ENCODE assay signal across 14 mouse cellular contexts in genomic region chr16:22405492-22405891, GRCm38 (mm10). TPM values are rescaled to one million over a fixed set of nuclear protein-coding genes. Genes with fewer than 3 reads are reported as not detected.
DNase-seq lines count a peak whose midpoint lies in the region; ATAC-seq and TF ChIP-seq lines count a peak whose summit lies in the region.
"Had no signal": no experiment of that assay in that cellular context is flagged by ENCODE, and none has a peak within 500 bp of the region (broad histone marks: within the 10 kb centered on the region; RNA-seq: fewer than 3 reads in every experiment).

No protein-coding gene starts in this region.

- H3K9ac ChIP-seq in ES-E14 (ENCODE audit: insufficient read depth, low read depth, low read length, poor library complexity, severe bottlenecking) = peak overlapping the region; percentile 67
- H3K9ac ChIP-seq in intestine, embryonic 16.5 days (ENCODE audit: low read depth, low read length) = no peak overlapping the region
- no peak overlapping the region for H3K9ac ChIP-seq in hindbrain, embryonic 16.5 days (ENCODE audit: low read depth, low read length)
- H3K9ac ChIP-seq: hindbrain, embryonic 15.5 days; liver, embryonic 13.5 days; midbrain, embryonic 13.5 days had no signal

- peak overlapping the region; percentile 29; the same call in 1 of the 2 replicates for H3K27ac ChIP-seq in layer of hippocampus, adult 2 months
- peak overlapping the region; percentile 93 for H3K27ac ChIP-seq in ES-E14 (ENCODE audit: insufficient read depth, low read depth, low read length, poor library complexity, severe bottlenecking)
- 0 out of 2 replicates have a peak overlapping the region, but pooled peaks have one; percentile 37 for H3K27ac ChIP-seq in intestine, embryonic 16.5 days (ENCODE audit: low read length)
- H3K27ac ChIP-seq in hindbrain, embryonic 16.5 days (ENCODE audit: low read depth, low read length) = no peak overlapping the region
- H3K27ac ChIP-seq: heart, embryonic 10.5 days; hindbrain, embryonic 15.5 days; liver, embryonic 13.5 days; midbrain, embryonic 13.5 days had no signal

- DNase-seq in cerebellum, adult 11-12 months = peak; percentile 31
- no peak for DNase-seq in cerebellum, adult 8-10 months
- DNase-seq in layer of hippocampus, adult 2 months (ENCODE audit: low spot score in 2 of 2) = no peak
- DNase-seq in layer of hippocampus, postnatal 36 days = no peak
- DNase-seq in ES-E14 (ENCODE audit: low read depth, low spot score) = no peak
- DNase-seq: adrenal gland, adult 2 months; liver, embryonic 13.5 days; right cerebral cortex, postnatal 4 days had no signal

- no peaks in the 10 kb centered on the region for H3K27me3 ChIP-seq in intestine, embryonic 16.5 days (replicated peaks; ENCODE audit: control insufficient read depth, insufficient read depth, low read length)
- H3K27me3 ChIP-seq in hindbrain, embryonic 16.5 days (replicated peaks; ENCODE audit: control insufficient read depth, insufficient read depth, low read length) = no peaks in the 10 kb centered on the region
- H3K27me3 ChIP-seq: hindbrain, embryonic 15.5 days; liver, embryonic 13.5 days; midbrain, embryonic 13.5 days had no signal

- TF ChIP-seq CTCF in layer of hippocampus, adult 2 months (conservative IDR thresholded peaks at IDR 0.05) = no peak

- in situ Hi-C loops in ES-E14 (cut with MboI; ENCODE audit: low sequenced_read_pairs in 2 of 2, unreplicated experiment in 2 of 2) = loop anchor here in 1 of 2 experiments (25.0 kb wide), 1 partner anchor 707 kb away; the partner anchor contains the start of gene Eif4a2

- WGBS in intestine, embryonic 16.5 days = 44% methylated on average over 10 of the region's 10 CpGs
- 70% methylated on average over 10 of the region's 10 CpGs for WGBS in hindbrain, embryonic 16.5 days

- H3K4me2 ChIP-seq in intestine, embryonic 16.5 days (ENCODE audit: low read depth, low read length) = no peak overlapping the region
- H3K4me2 ChIP-seq in hindbrain, embryonic 16.5 days (ENCODE audit: low read length) = no peak overlapping the region
- H3K4me2 ChIP-seq: hindbrain, embryonic 15.5 days; liver, embryonic 13.5 days; midbrain, embryonic 13.5 days had no signal

- 0 out of 2 replicates have a peak, but pooled peaks have one; percentile 40 for ATAC-seq in intestine, embryonic 16.5 days
- no peak for ATAC-seq in hindbrain, embryonic 16.5 days
- ATAC-seq in erythroblast, adult 5-6 weeks (replicated peaks; ENCODE audit: low FRiP score, poor library complexity, severe bottlenecking) = no peak
- ATAC-seq: midbrain, embryonic 13.5 days had no signal

- peaks cover 50% of the 10 kb centered on the region for H3K36me3 ChIP-seq in ES-E14 (ENCODE audit: control insufficient read depth, insufficient read depth, low read length, poor library complexity, severe bottlenecking)
- no peaks in the 10 kb centered on the region for H3K36me3 ChIP-seq in intestine, embryonic 16.5 days (ENCODE audit: control insufficient read depth, insufficient read depth, low read length)
- H3K36me3 ChIP-seq in hindbrain, embryonic 16.5 days (ENCODE audit: control insufficient read depth, insufficient read depth, low read length) = no peaks in the 10 kb centered on the region
- H3K36me3 ChIP-seq: hindbrain, embryonic 15.5 days; liver, embryonic 13.5 days; midbrain, embryonic 13.5 days had no signal

- H3K4me1 ChIP-seq in ES-E14 (ENCODE audit: control insufficient read depth in 2 of 2, insufficient read depth in 2 of 2, low read length in 2 of 2, poor library complexity in 1 of 2) = peaks cover 8 to 22% of the 10 kb centered on the region in 2 experiments
- H3K4me1 ChIP-seq in intestine, embryonic 16.5 days (ENCODE audit: control insufficient read depth, insufficient read depth, low read length) = peaks cover 14% of the 10 kb centered on the region
- no peaks in the 10 kb centered on the region for H3K4me1 ChIP-seq in hindbrain, embryonic 16.5 days (ENCODE audit: control insufficient read depth, insufficient read depth, low read depth, low read length)
- H3K4me1 ChIP-seq: heart, embryonic 10.5 days; liver, embryonic 13.5 days; midbrain, embryonic 13.5 days had no signal

- H3K4me3 ChIP-seq in layer of hippocampus, adult 2 months = no peak overlapping the region
- H3K4me3 ChIP-seq in ES-E14 (ENCODE audit: insufficient read depth in 1 of 2, low read depth in 1 of 2, low read length in 2 of 2, poor library complexity in 1 of 2, severe bottlenecking in 1 of 2) = peak overlapping the region; percentile 7 to 15; a peak in 3 of 4 replicates
- H3K4me3 ChIP-seq in intestine, embryonic 16.5 days (ENCODE audit: low read length) = no peak overlapping the region
- no peak overlapping the region for H3K4me3 ChIP-seq in hindbrain, embryonic 16.5 days (ENCODE audit: low read length)
- H3K4me3 ChIP-seq: heart, embryonic 10.5 days; hindbrain, embryonic 15.5 days; liver, embryonic 13.5 days; midbrain, embryonic 13.5 days had no signal

- no peaks in the 10 kb centered on the region for H3K9me3 ChIP-seq in ES-E14 (ENCODE audit: control insufficient read depth, insufficient read depth, low read depth, low read length)
- H3K9me3 ChIP-seq in intestine, embryonic 16.5 days (ENCODE audit: control insufficient read depth, low read length) = no peaks in the 10 kb centered on the region
- H3K9me3 ChIP-seq in hindbrain, embryonic 16.5 days (ENCODE audit: control insufficient read depth, low read length) = no peaks in the 10 kb centered on the region
- H3K9me3 ChIP-seq: heart, embryonic 10.5 days; hindbrain, embryonic 15.5 days; liver, embryonic 13.5 days; midbrain, embryonic 13.5 days had no signal

TF ChIP-seq in ES-E14, 5 proteins besides CTCF, POLR2A, EP300 and RAD21:
- no peak for TF ChIP-seq MAFK (IDR thresholded peaks at IDR 0.05; ENCODE audit: insufficient read depth, low read depth, low read length)
- TF ChIP-seq ZC3H11A (IDR thresholded peaks at IDR 0.05; ENCODE audit: borderline replicate concordance, low read depth, low read length) = no peak
- no peak for TF ChIP-seq CHD2 (IDR thresholded peaks at IDR 0.05; ENCODE audit: low read depth, low read length)
- TF ChIP-seq ZNF384 (IDR thresholded peaks at IDR 0.05; ENCODE audit: low read depth, low read length) = no peak
- TF ChIP-seq HCFC1 (IDR thresholded peaks at IDR 0.05; ENCODE audit: borderline replicate concordance, insufficient read depth, low read length) = no peak

RNA-seq across cellular contexts. Expression of gene Etv5, which starts 34.0 kb away (rescaled TPM):
- total RNA-seq in layer of hippocampus, adult 2 months (2021) = 10 to 100 TPM; 44.8 to 45.4 TPM
- total RNA-seq in layer of hippocampus, postnatal 36 days (2021) = 10 to 100 TPM; 47.5 to 49.4 TPM
- total RNA-seq in ES-E14 (2012; rRNA removed) = 136 and 147 TPM in 2 replicates
- 10.3 and 11.1 TPM in 2 replicates for polyA plus RNA-seq in intestine, embryonic 16.5 days (2015; fragmentation: Nextera tagmentation; extraction: Ambion mirVana)
- polyA plus RNA-seq in hindbrain, embryonic 16.5 days (2015; fragmentation: Nextera tagmentation; extraction: Ambion mirVana) = 29.9 and 35.5 TPM in 2 replicates
- total RNA-seq in erythroblast, adult 5-6 weeks (2015; ENCODE audit: low replicate concordance) = 0.42 TPM in 1 of 2 replicates, not detected in the other
- total RNA-seq in erythroblast, adult 5-6 weeks (2017; ENCODE audit: low replicate concordance) = 0.77 and 3.1 TPM in 2 replicates

Comparison
In these comparisons a context has a peak if more than half of its experiments do, and no peak if none do; other contexts are left out.
1. H3K4me3 ChIP-seq: peak in ES-E14 (2 of 2); none in layer of hippocampus, adult 2 months (single experiment), intestine, embryonic 16.5 days (single experiment) and hindbrain, embryonic 16.5 days (single experiment).
2. RNA of gene Etv5, which starts 34.0 kb away (total RNA-seq): 136 to 147 TPM in ES-E14, 47.5 to 49.4 TPM in layer of hippocampus, postnatal 36 days and 44.8 to 45.4 TPM in layer of hippocampus, adult 2 months; 0.42 to 3.1 TPM in erythroblast, adult 5-6 weeks; every median in the first group is over 10 times any median in the second.